Mouse (Mus musculus): ENCODE results near the gene Hormad2.

DNA sequence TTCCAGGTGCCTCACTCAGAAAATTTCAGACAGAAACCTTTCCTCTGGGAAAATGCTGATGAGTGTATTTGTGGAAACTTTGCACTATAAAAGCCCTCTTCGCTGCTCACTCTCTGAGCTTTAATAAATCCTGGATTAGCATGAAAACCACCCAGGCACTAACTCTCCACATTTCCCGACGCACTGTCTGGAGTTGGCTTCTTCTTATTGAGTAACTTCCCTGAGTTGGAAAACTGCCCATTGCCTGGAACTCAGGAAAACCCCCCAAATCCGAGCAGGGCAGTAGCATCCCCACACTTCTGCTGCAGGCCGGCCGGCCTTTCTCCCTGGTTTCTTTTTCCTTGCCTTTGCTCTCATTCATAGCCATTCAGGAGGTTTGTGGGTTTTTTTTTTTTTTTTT, 118.0 kb downstream of the Hormad2 start:
- TF ChIP-seq POLR2A (IDR thresholded peaks at IDR 0.05; ENCODE audit: control insufficient read depth in 1 of 2, insufficient read depth in 1 of 2, low read depth in 1 of 2, low read length in 2 of 2, poor library complexity in 1 of 2), result no peak
- no peak for TF ChIP-seq USF1 (IDR thresholded peaks at IDR 0.05; ENCODE audit: low read depth, low read length)
- TF ChIP-seq EP300 (IDR thresholded peaks at IDR 0.05; ENCODE audit: low read depth in 1 of 2, low read length in 2 of 2), result no peak
- TF ChIP-seq CTCF (IDR thresholded peaks at IDR 0.05 in 2 of 3, conservative IDR thresholded peaks at IDR 0.05 in 1 of 3; ENCODE audit: control insufficient read depth in 1 of 3, insufficient read depth in 1 of 3, low read depth in 2 of 3, low read length in 3 of 3, poor library complexity in 1 of 3, severe bottlenecking in 1 of 3), result no peak
- TF ChIP-seq GATA1 (IDR thresholded peaks at IDR 0.05; ENCODE audit: low read depth, low read length), result no peak
